Mouse (Mus musculus) MEL (cell line): ENCODE data around the gene Urah. TPM values are rescaled to one million over a fixed set of nuclear protein-coding genes. Genes with fewer than 3 reads are reported as not detected.

Source experiments
- DNase-seq: peaks from one replicate; pipeline ENCODE4 v3.0.0; 2011; ENCODE audit warnings: low read depth, low spot score
- H3K27ac ChIP-seq: 2 replicates; pipeline ENCODE4 v1.5.1; 2012; ENCODE audit warnings: low read depth, mild to moderate bottlenecking, control low read depth, low read length, moderate library complexity; ENCODE audit not compliant: control insufficient read depth
- H3K27me3 ChIP-seq, 2 experiments: fragments of 150-350 bp in 1 of 2; sonication (generic) in 1 of 2; 2 replicates each; pipeline ENCODE4 v1.6.1; 2012; ENCODE audit warnings: low read length in 2 of 2, mild to moderate bottlenecking in 2 of 2, improper control_type of control experiment in 1 of 2, moderate library complexity in 1 of 2; ENCODE audit not compliant: insufficient read depth in 2 of 2, control insufficient read depth in 1 of 2
- H3K36me3 ChIP-seq, 2 experiments: 2 replicates each; pipeline ENCODE4 v1.6.1; 2012 to 2014; ENCODE audit warnings: low read length in 2 of 2, improper control_type of control experiment in 1 of 2, inconsistent platforms in 1 of 2, mild to moderate bottlenecking in 1 of 2; ENCODE audit not compliant: insufficient read depth in 2 of 2, control insufficient read depth in 1 of 2
- H3K4me1 ChIP-seq, 2 experiments: fragments of 150-350 bp in 1 of 2; sonication (generic) in 1 of 2; 2 replicates each; pipeline ENCODE4 v1.6.1; 2012; ENCODE audit warnings: low read length in 2 of 2, improper control_type of control experiment in 1 of 2, mild to moderate bottlenecking in 1 of 2; ENCODE audit not compliant: insufficient read depth in 2 of 2, control insufficient read depth in 1 of 2
- H3K4me3 ChIP-seq, 2 experiments: fragments of 150-350 bp in 1 of 2; sonication (generic) in 1 of 2; 2 replicates each; pipeline ENCODE4 v1.5.1; 2012; ENCODE audit warnings: low read depth in 2 of 2, low read length in 2 of 2, mild to moderate bottlenecking in 2 of 2, moderate library complexity in 2 of 2, control low read depth in 1 of 2, improper control_type of control experiment in 1 of 2; ENCODE audit not compliant: control insufficient read depth in 1 of 2, insufficient read depth in 1 of 2
- H3K79me2 ChIP-seq: 2 replicates; pipeline ENCODE4 v1.6.1; 2012; ENCODE audit warnings: mild to moderate bottlenecking, low read length, moderate library complexity; ENCODE audit not compliant: control insufficient read depth, poor library complexity, insufficient read depth
- H3K9ac ChIP-seq: 2 replicates; pipeline ENCODE4 v1.6.1; 2012; ENCODE audit warnings: low read depth, mild to moderate bottlenecking, control low read depth, low read length, moderate library complexity; ENCODE audit not compliant: control insufficient read depth, poor library complexity, severe bottlenecking
- H3K9me3 ChIP-seq: fragments of 150-350 bp; sonication (generic); replicated peaks from 2 replicates; pipeline ENCODE4 v1.6.1; 2012; ENCODE audit warnings: mild to moderate bottlenecking, low read length, improper control_type of control experiment, moderate library complexity; ENCODE audit not compliant: insufficient read depth
- BHLHE40 ChIP-seq: IDR thresholded peaks from 2 replicates; pipeline ENCODE4 v1.6.1; 2012; ENCODE audit warnings: low read depth, mild to moderate bottlenecking, inconsistent platforms, low read length, improper control_type of control experiment, borderline replicate concordance
- CHD1 ChIP-seq: IDR thresholded peaks from 2 replicates; pipeline ENCODE4 v1.6.1; 2012; ENCODE audit warnings: low read depth, mild to moderate bottlenecking, inconsistent platforms, low read length, improper control_type of control experiment
- CHD2 ChIP-seq: IDR thresholded peaks from 2 replicates; pipeline ENCODE4 v1.6.1; 2011; ENCODE audit warnings: low read length, improper control_type of control experiment
- E2F4 ChIP-seq: IDR thresholded peaks from 2 replicates; pipeline ENCODE4 v1.6.1; 2011; ENCODE audit warnings: low read depth, low read length, improper control_type of control experiment, borderline replicate concordance
- ELF1 ChIP-seq: IDR thresholded peaks from 2 replicates; pipeline ENCODE4 v1.6.1; 2014; ENCODE audit warnings: low read depth, mild to moderate bottlenecking, inconsistent platforms, low read length, improper control_type of control experiment, moderate library complexity
- EP300 ChIP-seq, 2 experiments: IDR thresholded peaks; 2 replicates each; pipeline ENCODE4 v1.6.1; 2011; ENCODE audit warnings: improper control_type of control experiment in 2 of 2, low read length in 2 of 2, low read depth in 1 of 2, mild to moderate bottlenecking in 1 of 2
- ETS1 ChIP-seq: IDR thresholded peaks from 2 replicates; pipeline ENCODE4 v1.6.1; 2012; ENCODE audit warnings: low read depth, mild to moderate bottlenecking, inconsistent platforms, low read length, improper control_type of control experiment, moderate library complexity
- GATA1 ChIP-seq: IDR thresholded peaks from 2 replicates; pipeline ENCODE4 v1.6.1; 2011; ENCODE audit warnings: low read depth, low read length, improper control_type of control experiment
- HCFC1 ChIP-seq: IDR thresholded peaks from 2 replicates; pipeline ENCODE4 v1.6.1; 2012; ENCODE audit warnings: low read depth, mild to moderate bottlenecking, inconsistent platforms, low read length, improper control_type of control experiment, moderate library complexity
- MXI1 ChIP-seq: IDR thresholded peaks from 2 replicates; pipeline ENCODE4 v1.6.1; 2011; ENCODE audit warnings: mild to moderate bottlenecking, low read depth, low read length, improper control_type of control experiment
- NELFE ChIP-seq: IDR thresholded peaks from 2 replicates; pipeline ENCODE4 v1.6.1; 2011; ENCODE audit warnings: low read depth, low read length, improper control_type of control experiment
- POLR2A ChIP-seq, 2 experiments: IDR thresholded peaks; 2 replicates each; pipeline ENCODE4 v1.6.1; 2011 to 2012; ENCODE audit warnings: low read length in 2 of 2, mild to moderate bottlenecking in 2 of 2, control low read depth in 1 of 2, improper control_type of control experiment in 1 of 2, low read depth in 1 of 2, moderate library complexity in 1 of 2; ENCODE audit not compliant: control insufficient read depth in 1 of 2, insufficient read depth in 1 of 2, poor library complexity in 1 of 2
- RAD21 ChIP-seq: IDR thresholded peaks from 2 replicates; pipeline ENCODE4 v1.6.1; 2011; ENCODE audit warnings: mild to moderate bottlenecking, low read depth, low read length, improper control_type of control experiment
- RCOR1 ChIP-seq: IDR thresholded peaks from 2 replicates; pipeline ENCODE4 v1.6.1; 2012; ENCODE audit warnings: low read depth, mild to moderate bottlenecking, inconsistent platforms, low read length, improper control_type of control experiment
- SIN3A ChIP-seq: IDR thresholded peaks from 2 replicates; pipeline ENCODE4 v1.6.1; 2012; ENCODE audit warnings: low read length, improper control_type of control experiment, inconsistent platforms
- SMC3 ChIP-seq: IDR thresholded peaks from 2 replicates; pipeline ENCODE4 v1.6.1; 2011; ENCODE audit warnings: low read depth, low read length, improper control_type of control experiment
- TCF12 ChIP-seq: IDR thresholded peaks from 2 replicates; pipeline ENCODE4 v1.6.1; 2014; ENCODE audit warnings: low read depth, mild to moderate bottlenecking, inconsistent platforms, low read length, improper control_type of control experiment, moderate library complexity
- USF1 ChIP-seq: IDR thresholded peaks from 2 replicates; pipeline ENCODE4 v1.6.1; 2014; ENCODE audit warnings: low read depth, mild to moderate bottlenecking, inconsistent platforms, low read length, improper control_type of control experiment, moderate library complexity
- ZKSCAN1 ChIP-seq: IDR thresholded peaks from 2 replicates; pipeline ENCODE4 v1.6.1; 2012; ENCODE audit warnings: low read depth, mild to moderate bottlenecking, inconsistent platforms, low read length, improper control_type of control experiment, moderate library complexity
- ZMIZ1 ChIP-seq: IDR thresholded peaks from 2 replicates; pipeline ENCODE4 v1.6.1; 2012; ENCODE audit warnings: low read depth, mild to moderate bottlenecking, inconsistent platforms, low read length, improper control_type of control experiment, moderate library complexity
- ZNF384 ChIP-seq: IDR thresholded peaks from 2 replicates; pipeline ENCODE4 v1.6.1; 2012; ENCODE audit warnings: low read depth, mild to moderate bottlenecking, inconsistent platforms, low read length, improper control_type of control experiment
- polyA plus RNA-seq, 2 experiments: library from polyadenylated mRNA; stranded (reverse) in 1 of 2; unstranded in 1 of 2; fragments of >175 nt in 1 of 2; fragments of >200 nt in 1 of 2; gene quantifications; 2 replicates each; pipeline versions ENCODE4 v1.2.1 to v1.2.4; 2012; ENCODE audit warnings: low replicate concordance in 2 of 2, low read depth in 1 of 2; ENCODE audit not compliant: insufficient read length in 2 of 2, insufficient read depth in 1 of 2, missing spikeins in 1 of 2
- total RNA-seq: library from RNA; depleted of rRNA; stranded (reverse); fragments of 300-350 nt; gene quantifications from 2 replicates; pipeline ENCODE4 v1.2.3, GENCODE M21; 2012

Gene Urah
- total and polyA plus RNA-seq, 3 experiments, result not detected

DNA sequence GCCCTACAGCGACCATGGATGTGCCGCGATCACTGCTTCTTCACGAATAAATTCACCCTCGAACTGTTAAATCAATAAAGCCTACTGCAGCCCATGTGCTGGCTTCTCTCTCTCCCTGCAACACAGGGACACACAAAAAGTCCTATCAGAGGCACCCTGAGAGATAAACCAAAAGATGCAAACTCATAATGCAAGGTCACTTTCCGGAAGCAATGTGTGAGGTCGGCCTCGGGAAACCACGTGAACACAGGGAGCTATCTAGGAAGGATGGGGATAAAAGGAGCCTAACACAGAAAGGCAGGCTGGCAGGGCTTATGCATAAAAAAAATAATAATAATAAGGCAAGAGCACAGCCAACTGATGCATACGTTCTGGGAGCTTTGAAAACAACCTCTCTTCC is 11.9 kb downstream of the Urah start (continued):
- TF ChIP-seq GATA1 (no peak), MXI1 (no peak), ZMIZ1 (no peak)

GRCm38 (mm10) chr7:140847755-140848580 is 13.2 kb downstream of the Urah start, which contains the start of gene Odf3:
Gene Odf3 (plus strand): TSS chr7:140847805.
- Histone ChIP-seq H3K36me3 (no peaks in the 10 kb centered on the region), H3K79me2 (no peaks in the 10 kb centered on the region), H3K27me3 (no peaks in the 10 kb centered on the region), H3K9me3 (no peaks in the 10 kb centered on the region), H3K4me3 (no peak within 1 kb of the TSS), H3K27ac (no peak within 1 kb of the TSS), H3K4me1 (no peaks in the 10 kb centered on the region), H3K9ac (no peak within 1 kb of the TSS)
- TF ChIP-seq TCF12 (no peak), POLR2A (IDR thresholded peaks at IDR 0.05; ENCODE audit: control insufficient read depth in 1 of 2, insufficient read depth in 1 of 2, low read depth in 1 of 2, low read length in 2 of 2, poor library complexity in 1 of 2) (no peak), GATA1 (no peak), ELF1 (no peak), ZKSCAN1 (no peak), E2F4 (no peak), CHD2 (no peak), NELFE (no peak), ZNF384 (no peak), CHD1 (no peak), ETS1 (no peak), RAD21 (no peak), BHLHE40 (no peak), RCOR1 (no peak), MXI1 (no peak), SIN3A (no peak), HCFC1 (no peak), EP300 (IDR thresholded peaks at IDR 0.05; ENCODE audit: low read depth in 1 of 2, low read length in 2 of 2) (no peak), SMC3 (no peak), USF1 (no peak)
- no peak for DNase-seq
